Mouse (Mus musculus): ENCODE data around the gene Cirbp.

Gene Cirbp

GRCm38 (mm10) chr10:80137626-80138552 is 27.9 kb upstream of the Cirbp start:
- no peak for DNase-seq (ENCODE audit: low read depth)

- DNase-seq (ENCODE audit: low read depth), result peak; percentile 82
These were observed 27.0 kb upstream of the Cirbp start, which contains the start of gene Atp5d for GRCm38 (mm10) chr10:80138553-80139438. Gene Atp5d (plus strand): TSS chr10:80138632.

GRCm38 (mm10) chr10:80139439-80139775 is 26.4 kb upstream of the Cirbp start:
- no peak for DNase-seq (ENCODE audit: low read depth)

- DNase-seq (ENCODE audit: low read depth), result no peak
These were observed 25.7 kb upstream of the Cirbp start for GRCm38 (mm10) chr10:80139975-80140665.

GRCm38 (mm10) chr10:80140666-80141035 is 25.1 kb upstream of the Cirbp start, which contains the start of gene Cbarp:
Gene Cbarp (minus strand): TSS chr10:80140835.
- DNase-seq (ENCODE audit: low read depth), result no peak

DNA sequence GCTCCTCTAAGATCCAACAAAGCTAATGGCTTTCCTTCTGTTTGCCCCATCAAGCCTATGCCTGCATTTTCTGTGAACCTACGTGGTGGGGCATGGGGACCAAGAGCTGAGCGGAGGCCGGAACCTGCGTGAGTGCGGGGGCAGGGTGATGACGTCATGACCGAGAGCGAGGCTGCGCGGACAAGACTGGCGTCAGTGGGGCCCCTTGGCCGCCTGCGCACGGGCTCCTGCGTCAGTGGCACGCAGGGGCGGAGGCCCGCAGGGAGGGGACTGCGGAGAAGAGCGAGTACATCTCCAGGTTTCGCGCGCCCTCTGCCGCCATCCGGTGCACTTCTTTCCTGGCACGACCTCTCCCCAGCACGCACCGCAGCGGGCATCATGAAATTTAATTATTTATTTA is 24.5 kb upstream of the Cirbp start:
- peak; percentile 98 for DNase-seq (ENCODE audit: low read depth)

GRCm38 (mm10) chr10:80141786-80142529 is 23.8 kb upstream of the Cirbp start:
- DNase-seq (ENCODE audit: low read depth), result peak; percentile 99

- DNase-seq (ENCODE audit: low read depth), result no peak
These were observed 23.3 kb upstream of the Cirbp start for GRCm38 (mm10) chr10:80142530-80142925.

DNA sequence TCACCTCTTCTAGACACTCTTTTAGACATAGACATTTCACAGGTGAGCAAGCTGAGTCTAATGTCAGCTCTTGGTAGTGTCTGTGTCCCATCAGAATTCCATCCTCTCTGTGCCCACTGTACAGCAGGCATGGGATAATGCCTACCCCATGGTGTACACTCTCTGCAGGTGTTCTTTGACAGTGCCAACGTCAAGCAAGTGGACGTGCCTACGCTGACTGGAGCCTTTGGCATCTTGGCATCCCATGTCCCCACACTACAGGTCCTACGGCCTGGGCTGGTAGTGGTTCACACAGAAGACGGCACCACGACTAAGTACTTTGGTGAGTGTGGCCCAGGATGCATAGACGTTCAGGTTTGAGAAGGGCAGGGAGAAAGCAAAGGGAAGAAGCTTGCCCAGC is 22.1 kb upstream of the Cirbp start:
- no peak for DNase-seq (ENCODE audit: low read depth)

GRCm38 (mm10) chr10:80144159-80144558 is 21.6 kb upstream of the Cirbp start:
- DNase-seq (ENCODE audit: low read depth), result no peak

GRCm38 (mm10) chr10:80144864-80145838 is 20.6 kb upstream of the Cirbp start:
- DNase-seq (ENCODE audit: low read depth), result peak; percentile 89

GRCm38 (mm10) chr10:80145896-80146295 is 19.9 kb upstream of the Cirbp start:
- peak; percentile 36 for DNase-seq (ENCODE audit: low read depth)

DNA sequence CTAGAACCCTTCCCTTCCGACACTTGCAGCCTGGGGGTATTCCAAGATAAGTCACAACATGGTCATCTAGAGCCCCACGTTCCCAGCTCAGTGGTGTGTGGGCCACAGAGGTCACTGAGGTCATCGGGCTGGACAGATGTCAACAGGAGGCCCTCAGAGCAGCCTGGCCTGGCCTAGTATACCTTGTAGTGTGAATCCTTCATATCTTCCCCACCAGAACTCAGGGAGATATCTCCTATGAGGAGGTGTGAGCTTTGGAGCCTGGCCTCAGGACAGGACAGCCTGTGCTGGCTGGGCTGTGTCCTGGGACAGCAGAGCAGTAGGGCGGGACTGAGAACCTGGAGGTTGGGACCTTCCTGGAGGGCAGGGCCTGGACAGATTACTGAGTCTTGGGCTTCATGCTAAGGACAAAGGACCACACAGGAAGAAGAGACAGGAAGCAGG is 19.2 kb upstream of the Cirbp start:
- no peak for DNase-seq (ENCODE audit: low read depth)

GRCm38 (mm10) chr10:80147146-80147718 is 18.6 kb upstream of the Cirbp start:
- DNase-seq (ENCODE audit: low read depth), result no peak

GRCm38 (mm10) chr10:80147719-80148601 is 17.8 kb upstream of the Cirbp start, which contains the start of gene Midn:
Gene Midn (plus strand): TSS chr10:80148272.
- DNase-seq (ENCODE audit: low read depth), result peak; percentile 93

DNA sequence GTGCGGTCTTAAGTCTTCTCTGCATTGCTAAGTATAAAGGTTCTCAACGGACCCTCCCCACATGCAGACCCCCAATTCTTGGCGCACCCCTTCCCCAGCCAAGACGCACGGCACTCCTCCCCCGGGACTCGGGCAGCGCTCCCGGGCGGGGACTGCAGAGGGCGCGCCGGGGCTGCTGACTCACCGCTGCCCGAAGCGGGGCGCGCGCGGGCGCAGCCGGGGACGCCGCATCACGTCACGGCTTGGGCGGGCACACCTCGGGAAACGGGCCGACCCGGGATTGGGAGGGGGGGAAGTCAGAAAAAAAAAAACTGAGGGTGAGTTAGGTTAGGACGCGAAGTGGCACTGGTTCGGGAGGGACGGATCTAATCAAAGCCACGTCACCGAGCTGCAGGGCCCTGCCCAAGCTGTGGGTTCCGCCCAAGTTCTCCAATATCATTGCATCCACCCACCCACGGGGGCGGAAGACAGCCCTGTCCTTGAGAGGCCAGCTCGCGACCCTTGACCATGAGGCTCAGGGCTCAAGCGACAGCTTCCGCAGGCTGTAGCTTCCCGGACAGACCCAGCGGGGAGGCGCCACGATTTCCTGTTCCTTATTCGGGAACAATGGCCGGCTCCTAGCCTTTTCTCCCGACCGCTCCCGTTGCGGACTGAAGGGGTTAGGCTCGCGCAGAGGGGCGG is 17.0 kb upstream of the Cirbp start:
- DNase-seq (ENCODE audit: low read depth), result peak; percentile 98

DNA sequence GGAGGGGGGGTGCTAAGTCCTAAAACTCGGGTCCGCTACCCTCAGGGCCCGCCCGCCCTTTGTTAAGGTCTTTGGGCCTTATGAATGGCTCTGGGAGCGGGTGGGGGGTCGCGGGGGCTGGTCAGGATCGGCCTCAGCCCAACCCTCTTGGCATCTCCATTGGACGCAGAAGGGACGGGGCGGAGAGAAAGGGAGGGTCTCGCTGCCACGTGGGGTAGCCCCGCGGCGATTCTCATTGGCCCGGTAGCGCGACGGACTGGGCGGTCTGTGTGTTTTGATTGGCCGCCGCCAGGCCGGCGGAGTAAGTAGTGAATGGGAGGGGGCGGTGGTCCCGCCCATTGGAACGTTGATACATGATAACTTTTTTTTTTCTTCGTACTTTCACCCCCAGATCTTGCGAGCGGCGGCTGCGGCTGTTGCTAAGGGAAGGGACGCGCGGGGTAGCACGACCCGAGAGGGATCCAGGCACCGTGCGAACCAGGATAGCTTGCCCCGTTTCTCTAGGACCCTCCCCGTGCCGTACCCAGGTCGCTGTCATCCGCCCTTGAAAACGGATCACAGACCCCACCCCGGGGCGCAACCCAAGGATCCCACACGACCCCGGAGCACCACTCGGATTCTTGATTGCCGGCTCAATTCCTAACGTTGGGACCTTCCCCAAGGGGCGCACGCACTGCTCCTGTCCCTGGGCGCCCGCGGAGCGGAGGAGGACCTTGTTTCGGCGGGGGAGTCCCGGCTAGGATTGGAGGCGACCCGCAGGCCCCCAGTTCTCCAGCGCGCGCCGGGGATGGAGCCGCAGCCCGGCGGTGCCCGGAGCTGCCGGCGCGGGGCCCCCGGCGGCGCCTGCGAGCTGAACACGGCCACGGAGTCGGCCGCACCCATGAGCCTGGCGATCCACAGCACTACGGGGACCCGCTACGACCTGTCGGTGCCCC is 16.2 kb upstream of the Cirbp start:
- peak; percentile 100 for DNase-seq (ENCODE audit: low read depth)

Measured in NIH3T3 (cell line).